Mouse (Mus musculus) layer of hippocampus, adult 9-10 months (tissue): ENCODE measurements around the gene Gm10375.
"Not testable (repeated sequence)": the region's sequence is repeated elsewhere in the genome, so short reads cannot be mapped to it uniquely, and the experiment has no call there.

Experiments used
- DNase-seq: peaks from one replicate; pipeline ENCODE4 v3.0.0; 2022; ENCODE audit warnings: low spot score

Gm10375 gene

GRCm38 (mm10) chr14:43607913-43608312, at the start of gene Gm10375:
Gene Gm10375, minus strand, starts transcription at chr14:43608013.
- not testable (repeated sequence) for DNase-seq

GRCm38 (mm10) chr14:43579046-43579445, 28.8 kb downstream of the Gm10375 start, which contains the start of gene Gm17654:
Gene Gm17654, minus strand, starts transcription at chr14:43579146.
- DNase-seq = not testable (repeated sequence)

- not testable (repeated sequence) for DNase-seq
Observed at GRCm38 (mm10) chr14:43577969-43578368, 29.8 kb downstream of the Gm10375 start.
